Mouse (Mus musculus): Measurements from ENCODE around the gene Serpinb9f. TPM values are rescaled to one million over a fixed set of nuclear protein-coding genes. Genes with fewer than 3 reads are reported as not detected.
"Not testable (repeated sequence)": the region's sequence is repeated elsewhere in the genome, so short reads cannot be mapped to it uniquely, and the experiment has no call there.

Gene Serpinb9f
- polyA plus RNA-seq (2012; rRNA removed), result not detected in 2 replicates

DNA sequence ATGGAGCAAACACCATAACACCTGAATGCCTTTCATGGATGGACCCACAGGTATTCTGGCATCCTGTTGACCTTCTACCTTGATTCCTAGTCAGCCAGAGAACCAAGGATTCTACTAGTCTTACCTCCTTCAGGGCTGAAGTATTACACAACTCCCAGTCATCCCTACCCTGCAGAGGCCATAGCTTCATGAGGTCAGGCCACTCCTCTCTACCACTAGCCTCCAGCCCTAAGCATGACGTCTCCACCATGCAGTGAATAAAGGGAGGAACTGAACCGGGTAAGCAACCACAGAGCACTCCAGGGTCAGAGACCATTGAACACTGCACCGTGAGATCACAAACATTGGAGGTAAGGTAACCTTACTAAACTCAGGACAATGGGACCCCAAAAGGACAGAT is at the start of gene Serpinb9f:
Serpinb9f (plus strand) TSS at position 301 of the 400 bp plus-strand sequence.
- not testable (repeated sequence) for H3K4me3 ChIP-seq (ENCODE audit: insufficient read depth, low read length); H3K27ac ChIP-seq (ENCODE audit: insufficient read depth, low read length); H3K4me1 ChIP-seq (ENCODE audit: control insufficient read depth, insufficient read depth, low read length)

GRCm38 (mm10) chr13:33308631-33309030 is 15.2 kb upstream of the Serpinb9f start:
- not testable (repeated sequence) for H3K27ac ChIP-seq (ENCODE audit: insufficient read depth, low read length); H3K4me1 ChIP-seq (ENCODE audit: control insufficient read depth, insufficient read depth, low read length); H3K4me3 ChIP-seq (ENCODE audit: insufficient read depth, low read length)

DNA sequence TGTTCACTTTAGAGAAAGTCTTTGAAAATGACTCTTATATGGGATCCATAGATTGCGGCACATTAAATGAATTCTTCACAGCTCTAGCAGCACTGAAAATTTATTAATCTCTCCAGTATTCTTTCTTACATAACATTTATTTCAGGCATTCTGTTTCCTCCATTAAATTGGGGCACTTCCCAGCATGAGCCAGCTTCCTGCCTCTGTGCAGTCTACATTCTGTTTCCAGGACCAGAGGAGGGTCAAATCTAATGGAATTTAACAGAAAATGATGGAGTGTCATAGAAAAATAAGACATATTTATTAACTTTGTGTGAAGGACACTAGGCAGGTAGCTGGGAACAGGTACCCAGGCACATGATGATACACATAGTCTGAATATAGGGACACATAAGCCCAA is 32.8 kb downstream of the Serpinb9f start:
- H3K4me3 ChIP-seq (ENCODE audit: insufficient read depth, low read length); H3K27ac ChIP-seq (ENCODE audit: insufficient read depth, low read length); H3K4me1 ChIP-seq (ENCODE audit: control insufficient read depth, insufficient read depth, low read length): not testable (repeated sequence)

Other genes with a start within 250 kb of the Serpinb9f start
- 0.34 and 0.96 TPM in 2 replicates for gene Serpinb1b, start 245.5 kb upstream of the Serpinb9f start, polyA plus RNA-seq (2012; rRNA removed)
- gene Serpinb9c, start 164.3 kb upstream of the Serpinb9f start, polyA plus RNA-seq (2012; rRNA removed), result not detected in 2 replicates
- not detected in 2 replicates for gene Serpinb9d, start 131.1 kb upstream of the Serpinb9f start, polyA plus RNA-seq (2012; rRNA removed)
- 0.04 TPM in 1 of 2 replicates, not detected in the other for gene Serpinb9e, start 74.5 kb upstream of the Serpinb9f start, polyA plus RNA-seq (2012; rRNA removed)
- not detected in 2 replicates for gene Gm11397, start 71.7 kb downstream of the Serpinb9f start, polyA plus RNA-seq (2012; rRNA removed)
- not detected in 2 replicates for gene Serpinb9g, start 160.7 kb downstream of the Serpinb9f start, polyA plus RNA-seq (2012; rRNA removed)

All from cortical plate, adult 2 months (tissue).